Mouse (Mus musculus): ENCODE data around the gene Cyp4a14. TPM values are rescaled to one million over a fixed set of nuclear protein-coding genes. Genes with fewer than 3 reads are reported as not detected.
"Not testable (repeated sequence)": the region's sequence is repeated elsewhere in the genome, so short reads cannot be mapped to it uniquely, and the experiment has no call there.

The Cyp4a14 gene
- under 1 TPM in 2 of 4 experiments, not detected in 2; 0.14 to 0.62 TPM for total RNA-seq (2022)

- no peak for DNase-seq
These were observed at the start of gene Cyp4a14 for GRCm38 (mm10) chr4:115496001-115496400. TSS of gene Cyp4a14 (minus strand) at chr4:115496142.

GRCm38 (mm10) chr4:115545101-115545500 lies 49.2 kb upstream of the Cyp4a14 start:
- no peak for DNase-seq

GRCm38 (mm10) chr4:115521766-115522165 lies 25.8 kb upstream of the Cyp4a14 start:
- DNase-seq = no peak

GRCm38 (mm10) chr4:115519444-115519843 lies 23.5 kb upstream of the Cyp4a14 start:
- DNase-seq = no peak

- not testable (repeated sequence) for DNase-seq
These were observed 22.1 kb upstream of the Cyp4a14 start, which contains the start of gene Cyp4a10 for GRCm38 (mm10) chr4:115518000-115518399. TSS of gene Cyp4a10 (plus strand) at chr4:115518264.

GRCm38 (mm10) chr4:115513964-115514363 lies 18.0 kb upstream of the Cyp4a14 start:
- not testable (repeated sequence) for DNase-seq

GRCm38 (mm10) chr4:115497466-115497865 lies 1.5 kb upstream of the Cyp4a14 start:
- no peak for DNase-seq

- DNase-seq = no peak
These were observed 14.8 kb downstream of the Cyp4a14 start for GRCm38 (mm10) chr4:115481006-115481652.

GRCm38 (mm10) chr4:115476051-115476450 lies 19.9 kb downstream of the Cyp4a14 start:
- peak; percentile 5 for DNase-seq

GRCm38 (mm10) chr4:115473585-115473984 lies 22.4 kb downstream of the Cyp4a14 start:
- DNase-seq = not testable (repeated sequence)

- no peak for DNase-seq
These were observed 43.6 kb downstream of the Cyp4a14 start, which contains the start of gene Cyp4a30b for GRCm38 (mm10) chr4:115452304-115452703. TSS of gene Cyp4a30b (plus strand) at chr4:115452604.

DNA sequence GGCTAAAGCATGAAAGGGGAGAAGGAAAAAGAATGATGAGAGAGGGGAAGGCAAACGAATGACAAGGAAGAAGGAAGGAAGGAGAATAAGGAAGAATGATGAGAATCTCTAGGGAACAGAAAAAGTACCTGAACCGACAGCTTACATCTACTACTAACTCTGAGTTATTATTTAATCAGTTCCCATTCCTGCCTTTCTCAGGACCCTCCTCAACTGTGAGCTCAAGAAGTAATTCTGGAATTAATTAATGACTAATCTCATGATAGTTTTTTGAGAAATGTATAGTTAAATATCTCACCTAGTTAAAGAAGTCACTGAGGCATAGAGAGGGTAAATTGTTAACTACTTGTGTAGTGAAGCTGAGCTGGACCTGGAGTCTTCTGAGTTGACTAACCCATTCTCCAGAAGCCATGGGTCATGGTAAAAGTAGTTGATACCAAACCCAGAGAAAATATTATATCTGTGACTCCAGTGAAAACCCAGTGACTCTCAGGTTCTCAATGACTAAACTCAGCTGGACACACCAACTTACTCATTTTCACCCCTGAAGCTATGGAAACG lies 45.3 kb downstream of the Cyp4a14 start:
- no peak for DNase-seq

Other genes starting within 250 kb of the Cyp4a14 start
- under 1 TPM in 1 of 4 experiments, not detected in 3; 0.35 TPM for gene Cyp4a12a, start 197.1 kb downstream of the Cyp4a14 start, total RNA-seq (2022)
- under 1 TPM in 2 of 4 experiments, not detected in 2; 0.24 to 0.28 TPM for gene Cyp4a12b, start 84.5 kb downstream of the Cyp4a14 start, total RNA-seq (2022)
- not detected for gene Cyp4a30b, start 43.5 kb downstream of the Cyp4a14 start, total RNA-seq (2022)
- under 1 TPM; 0.26 to 0.71 (median 0.56) TPM for gene Cyp4a10, start 22.1 kb upstream of the Cyp4a14 start, total RNA-seq (2022)
- gene Cyp4a31, start 67.5 kb upstream of the Cyp4a14 start, total RNA-seq (2022) = under 1 TPM in 1 of 4 experiments, not detected in 3; 0.09 TPM
- gene Cyp4a32, start 104.8 kb upstream of the Cyp4a14 start, total RNA-seq (2022) = not detected
- 10 to 100 TPM; 44.9 to 58.9 (median 54.5) TPM for gene Cyp4b1, start 151.6 kb upstream of the Cyp4a14 start, total RNA-seq (2022)
- 100 to 1,000 TPM in 2 of 4 experiments, 10 to 100 TPM in 2; 80.9 to 113 (median 100) TPM for gene Efcab14, start 241.6 kb upstream of the Cyp4a14 start, total RNA-seq (2022)

All from adrenal gland, adult 8-10 months (tissue).